Mouse (Mus musculus): ENCODE results near the gene Gm4631. TPM values are rescaled to one million over a fixed set of nuclear protein-coding genes. Genes with fewer than 3 reads are reported as not detected.
"Not testable (repeated sequence)": the region's sequence is repeated elsewhere in the genome, so short reads cannot be mapped to it uniquely, and the experiment has no call there.

Gm4631 gene
- 55.0 and 62.2 TPM in 2 replicates for total RNA-seq (2012; rRNA removed)

DNA sequence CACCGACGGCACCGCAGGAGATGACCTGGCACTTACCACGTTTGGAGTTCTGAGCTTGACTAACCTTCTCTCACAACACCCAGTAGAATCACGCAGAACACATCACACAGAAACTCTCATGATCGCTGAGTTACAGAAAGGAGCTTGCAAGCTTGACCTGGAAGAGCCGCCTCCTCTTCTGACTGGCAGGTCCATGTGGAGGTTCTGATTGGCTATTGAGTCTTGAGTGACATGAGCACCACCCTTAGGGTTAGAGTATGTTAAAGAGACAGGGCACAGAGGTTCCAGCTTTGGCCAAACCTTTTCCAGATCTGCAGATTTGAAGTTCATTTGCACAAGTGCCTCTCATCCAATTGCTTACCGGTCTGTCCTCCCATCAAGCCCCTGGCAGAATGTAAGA, at the start of gene Gm4631:
Gene Gm4631, minus strand, starts transcription at position 101 of the 400 bp plus-strand sequence.
- H3K9me3 ChIP-seq (ENCODE audit: control insufficient read depth, insufficient read depth, low read depth, low read length); H3K36me3 ChIP-seq (ENCODE audit: control insufficient read depth, insufficient read depth, low read length, poor library complexity, severe bottlenecking); in situ Hi-C loops (cut with MboI; ENCODE audit: low sequenced_read_pairs in 2 of 2, unreplicated experiment in 2 of 2); DNase-seq (ENCODE audit: low read depth, low spot score); H3K9ac ChIP-seq (ENCODE audit: insufficient read depth, low read depth, low read length, poor library complexity, severe bottlenecking); H3K4me1 ChIP-seq (ENCODE audit: control insufficient read depth in 2 of 2, insufficient read depth in 2 of 2, low read length in 2 of 2, poor library complexity in 1 of 2); H3K27ac ChIP-seq (ENCODE audit: insufficient read depth, low read depth, low read length, poor library complexity, severe bottlenecking); H3K4me3 ChIP-seq (ENCODE audit: insufficient read depth in 1 of 2, low read depth in 1 of 2, low read length in 2 of 2, poor library complexity in 1 of 2, severe bottlenecking in 1 of 2): not testable (repeated sequence)

DNA sequence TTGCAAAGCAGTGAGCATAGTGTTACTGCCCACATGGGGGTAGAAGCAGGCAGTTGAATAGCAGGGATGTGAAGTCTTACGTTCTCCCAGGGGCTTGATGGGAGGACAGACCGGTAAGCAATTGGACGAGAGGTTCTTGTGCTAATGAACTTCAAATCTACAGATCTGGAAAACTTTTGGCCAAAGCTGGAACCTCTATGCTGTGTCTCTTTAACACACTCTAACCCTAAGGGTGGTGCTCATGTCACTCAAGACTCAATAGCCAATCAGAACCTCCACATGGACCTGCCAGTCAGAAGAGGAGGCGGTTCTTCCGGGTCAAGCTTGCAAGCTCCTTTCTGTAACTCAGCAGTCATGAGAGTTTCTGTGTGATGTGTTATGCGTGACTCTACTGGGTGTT, 34.1 kb upstream of the Gm4631 start, which contains the start of gene Zfp968:
Gene Zfp968, plus strand, starts transcription at position 301 of the 400 bp plus-strand sequence.
- DNase-seq (ENCODE audit: low read depth, low spot score); H3K9me3 ChIP-seq (ENCODE audit: control insufficient read depth, insufficient read depth, low read depth, low read length); H3K4me3 ChIP-seq (ENCODE audit: insufficient read depth in 1 of 2, low read depth in 1 of 2, low read length in 2 of 2, poor library complexity in 1 of 2, severe bottlenecking in 1 of 2); H3K27ac ChIP-seq (ENCODE audit: insufficient read depth, low read depth, low read length, poor library complexity, severe bottlenecking); H3K9ac ChIP-seq (ENCODE audit: insufficient read depth, low read depth, low read length, poor library complexity, severe bottlenecking); in situ Hi-C loops (cut with MboI; ENCODE audit: low sequenced_read_pairs in 2 of 2, unreplicated experiment in 2 of 2); H3K36me3 ChIP-seq (ENCODE audit: control insufficient read depth, insufficient read depth, low read length, poor library complexity, severe bottlenecking); H3K4me1 ChIP-seq (ENCODE audit: control insufficient read depth in 2 of 2, insufficient read depth in 2 of 2, low read length in 2 of 2, poor library complexity in 1 of 2): not testable (repeated sequence)

DNA sequence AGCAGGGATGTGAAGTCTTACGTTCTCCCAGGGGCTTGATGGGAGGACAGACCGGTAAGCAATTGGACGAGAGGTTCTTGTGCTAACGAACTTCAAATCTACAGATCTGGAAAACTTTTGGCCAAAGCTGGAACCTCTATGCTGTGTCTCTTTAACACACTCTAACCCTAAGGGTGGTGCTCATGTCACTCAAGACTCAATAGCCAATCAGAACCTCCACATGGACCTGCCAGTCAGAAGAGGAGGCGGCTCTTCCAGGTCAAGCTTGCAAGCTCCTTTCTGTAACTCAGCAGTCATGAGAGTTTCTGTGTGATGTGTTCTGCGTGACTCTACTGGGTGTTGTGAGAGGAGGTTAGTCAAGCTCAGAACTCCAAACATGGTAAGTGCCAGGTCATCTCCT, 63.2 kb downstream of the Gm4631 start, which contains the start of gene Gm14440:
Gene Gm14440, plus strand, starts transcription at position 301 of the 400 bp plus-strand sequence.
- in situ Hi-C loops (cut with MboI; ENCODE audit: low sequenced_read_pairs in 2 of 2, unreplicated experiment in 2 of 2); H3K9ac ChIP-seq (ENCODE audit: insufficient read depth, low read depth, low read length, poor library complexity, severe bottlenecking); H3K27ac ChIP-seq (ENCODE audit: insufficient read depth, low read depth, low read length, poor library complexity, severe bottlenecking); H3K36me3 ChIP-seq (ENCODE audit: control insufficient read depth, insufficient read depth, low read length, poor library complexity, severe bottlenecking); DNase-seq (ENCODE audit: low read depth, low spot score); H3K9me3 ChIP-seq (ENCODE audit: control insufficient read depth, insufficient read depth, low read depth, low read length); H3K4me1 ChIP-seq (ENCODE audit: control insufficient read depth in 2 of 2, insufficient read depth in 2 of 2, low read length in 2 of 2, poor library complexity in 1 of 2); H3K4me3 ChIP-seq (ENCODE audit: insufficient read depth in 1 of 2, low read depth in 1 of 2, low read length in 2 of 2, poor library complexity in 1 of 2, severe bottlenecking in 1 of 2): not testable (repeated sequence)

Other genes with a start within 250 kb of the Gm4631 start
- 30.3 and 41.0 TPM in 2 replicates for gene Gm14399, start 196.2 kb downstream of the Gm4631 start, total RNA-seq (2012; rRNA removed)
- 15.0 and 19.3 TPM in 2 replicates for gene Gm14443, start 162.3 kb downstream of the Gm4631 start, total RNA-seq (2012; rRNA removed)
- gene Gm14391, start 131.3 kb downstream of the Gm4631 start, total RNA-seq (2012; rRNA removed): 27.4 and 34.1 TPM in 2 replicates
- gene Gm14440, start 63.1 kb downstream of the Gm4631 start, total RNA-seq (2012; rRNA removed): 0.69 and 2.3 TPM in 2 replicates
- gene Zfp968, start 34.2 kb upstream of the Gm4631 start, total RNA-seq (2012; rRNA removed): 7.0 and 9.2 TPM in 2 replicates
- gene Gm4724, start 97.6 kb upstream of the Gm4631 start, total RNA-seq (2012; rRNA removed): 12.1 and 16.2 TPM in 2 replicates
- gene Zfp965, start 131.8 kb upstream of the Gm4631 start, total RNA-seq (2012; rRNA removed): 2.8 and 9.2 TPM in 2 replicates